Mouse (Mus musculus): ENCODE measurements around the gene Lrrc25.

Gene Lrrc25

DNA sequence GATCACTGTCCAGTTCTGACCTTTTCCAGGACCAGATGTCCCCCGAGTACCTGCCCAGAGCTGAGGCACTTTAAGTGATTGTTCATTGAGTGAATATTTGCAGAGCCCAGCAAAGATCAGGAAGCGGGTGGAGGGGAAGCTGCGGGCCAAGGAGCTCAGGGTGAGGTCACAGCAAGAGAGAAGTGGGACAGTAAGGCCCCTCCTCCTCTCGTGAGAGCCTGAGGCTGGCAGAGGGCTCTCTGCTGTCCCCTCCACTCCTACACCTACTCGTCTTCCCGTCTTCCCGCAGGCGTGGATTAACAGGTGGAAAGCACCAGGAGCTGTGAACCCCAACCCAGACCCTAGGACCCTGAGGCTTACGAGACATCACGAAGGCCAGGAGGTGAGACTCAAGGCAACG lies 690 bp downstream of the Lrrc25 start:
- DNase-seq: peak in 1 of 2 experiments; percentile 5

DNA sequence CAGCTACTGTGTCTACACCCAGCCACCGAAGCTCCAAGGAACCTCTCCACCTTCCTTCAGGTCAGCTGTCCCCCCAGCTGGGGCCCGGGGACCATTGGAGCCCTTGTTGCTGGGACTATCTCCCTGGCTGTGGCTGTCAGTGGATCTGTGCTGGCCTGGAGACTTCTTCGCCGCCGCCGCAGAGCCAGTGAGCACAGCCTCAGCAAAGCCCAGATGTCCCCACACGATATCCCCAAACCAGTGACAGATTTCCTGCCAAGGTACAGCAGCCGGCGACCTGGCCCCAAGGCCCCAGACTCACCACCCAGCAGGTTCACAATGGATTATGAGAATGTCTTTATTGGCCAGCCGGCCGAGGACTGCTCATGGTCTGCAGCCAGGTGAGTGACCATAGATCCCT lies 2.0 kb downstream of the Lrrc25 start:
- no peak for DNase-seq

- DNase-seq: no peak
Measured at GRCm38 (mm10) chr8:70618888-70619334, 3.0 kb downstream of the Lrrc25 start.

- DNase-seq: no peak
Measured at GRCm38 (mm10) chr8:70622220-70622619, 6.3 kb downstream of the Lrrc25 start.

- DNase-seq: peak in 1 of 2 experiments; percentile 69
Measured at GRCm38 (mm10) chr8:70625104-70625503, 9.1 kb downstream of the Lrrc25 start.

GRCm38 (mm10) chr8:70627041-70627440 lies 11.1 kb downstream of the Lrrc25 start:
- no peak for DNase-seq

GRCm38 (mm10) chr8:70628986-70629490 lies 13.1 kb downstream of the Lrrc25 start:
- DNase-seq: no peak

DNA sequence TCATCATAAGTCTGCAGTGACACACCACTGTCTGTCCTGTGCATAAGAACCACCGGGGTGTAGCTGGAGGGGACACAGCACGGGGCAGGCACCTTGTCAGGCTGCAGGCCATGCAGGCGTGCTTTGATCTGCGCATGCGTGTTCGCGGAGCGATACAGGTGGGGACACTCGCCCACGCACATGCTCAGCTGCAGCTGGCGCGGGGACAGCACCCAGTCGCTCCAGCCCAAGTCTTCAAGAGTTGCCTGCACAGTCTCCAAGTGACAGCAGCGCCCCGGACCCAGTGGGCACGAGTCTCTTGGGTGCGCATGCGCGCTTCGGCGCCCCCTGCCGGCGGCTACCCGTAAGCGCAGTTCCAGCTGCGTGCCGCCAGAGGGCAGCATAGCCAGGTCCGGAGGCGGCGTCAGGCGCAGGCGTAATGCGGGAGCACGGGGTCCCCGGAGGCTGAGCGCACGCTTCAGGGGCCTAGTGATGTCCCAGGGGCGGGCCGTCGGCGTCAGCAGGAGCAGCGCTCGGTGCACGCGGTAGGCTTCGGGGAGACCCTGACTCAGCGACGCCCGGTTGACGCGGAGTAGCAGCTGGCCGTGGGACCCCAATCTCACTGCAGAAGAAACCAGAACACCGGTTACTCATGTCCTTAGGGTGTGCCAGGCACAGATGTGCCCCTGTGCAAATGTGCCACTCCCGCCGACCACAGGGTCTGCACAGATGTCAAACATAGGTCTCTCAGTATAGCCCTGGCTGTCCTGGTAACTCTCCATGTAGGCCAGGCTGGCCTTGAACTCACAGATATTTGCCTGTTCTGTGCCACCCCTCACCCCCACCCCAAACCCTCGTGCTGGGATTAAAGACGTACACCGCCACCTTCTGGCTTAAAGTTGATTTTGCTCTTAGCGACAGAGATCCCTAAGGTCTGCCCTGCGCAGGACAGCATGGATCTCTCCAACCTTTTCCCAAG lies 13.9 kb downstream of the Lrrc25 start:
- peak; percentile 91 to 94 for DNase-seq

DNA sequence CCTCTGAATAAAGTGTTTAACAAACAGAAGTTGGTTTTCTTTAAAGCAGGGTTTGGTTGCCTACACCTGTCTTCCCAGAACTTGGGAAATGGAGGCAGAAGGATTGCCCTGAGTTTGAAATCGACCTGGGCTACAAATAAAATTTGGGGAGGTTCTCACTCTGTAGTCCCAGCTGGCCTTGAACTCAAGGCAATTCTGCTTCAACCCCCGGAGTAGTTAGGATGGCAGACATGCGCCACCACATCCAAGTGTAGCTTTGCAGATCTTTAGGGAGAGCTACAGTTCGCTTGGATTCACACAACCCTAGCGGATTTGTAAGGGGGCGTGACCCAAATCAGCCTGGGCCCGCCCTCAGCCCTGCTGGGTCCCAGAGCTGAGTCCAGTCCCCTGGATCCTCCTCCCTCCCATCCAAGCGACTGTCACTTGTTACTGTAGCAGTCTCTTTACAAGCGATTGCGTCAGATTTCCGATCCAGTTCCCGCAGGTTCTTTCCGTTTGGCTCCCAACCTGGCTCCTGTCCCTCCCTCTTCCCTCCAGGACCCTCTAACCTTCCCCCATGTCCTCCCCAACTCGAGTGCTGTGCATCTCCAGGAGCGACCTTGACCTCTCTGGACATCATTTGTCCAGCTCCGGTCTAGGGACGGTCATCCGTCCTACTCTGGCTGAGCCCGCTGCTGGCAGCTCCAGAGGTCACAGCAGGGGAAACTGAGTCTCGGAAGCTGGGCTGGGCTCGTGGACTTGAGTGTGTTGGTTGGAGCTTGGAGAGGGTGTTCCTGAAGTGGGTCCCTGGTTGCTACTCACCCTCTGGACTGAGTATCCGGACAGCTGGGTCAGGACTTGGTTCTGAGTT lies 14.8 kb downstream of the Lrrc25 start:
- DNase-seq: no peak

DNA sequence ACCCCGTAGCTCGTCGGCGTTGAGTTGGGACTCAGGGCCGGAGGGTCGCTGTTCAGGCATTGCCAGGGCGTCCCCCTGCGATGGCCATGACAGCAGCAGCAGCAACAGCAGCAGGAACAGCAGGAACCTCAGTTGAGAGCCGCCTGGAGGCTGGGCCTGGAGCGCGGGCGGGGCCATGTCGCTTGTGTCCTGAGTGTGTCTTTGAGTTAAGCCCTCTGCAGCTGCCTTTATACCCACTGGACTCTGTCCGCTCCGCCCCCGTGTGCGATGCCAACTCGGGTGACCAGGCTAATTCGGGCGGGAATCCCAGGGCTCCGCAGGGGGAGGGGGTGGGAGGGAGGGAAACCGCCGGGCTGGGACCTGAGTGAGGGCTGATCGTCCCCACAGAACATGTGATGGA lies 15.5 kb downstream of the Lrrc25 start:
- no peak for DNase-seq

GRCm38 (mm10) chr8:70632346-70632892 lies 16.5 kb downstream of the Lrrc25 start, which contains the start of gene Gdf15:
Gene Gdf15, minus strand, starts transcription at chr8:70632456.
- DNase-seq: no peak

DNA sequence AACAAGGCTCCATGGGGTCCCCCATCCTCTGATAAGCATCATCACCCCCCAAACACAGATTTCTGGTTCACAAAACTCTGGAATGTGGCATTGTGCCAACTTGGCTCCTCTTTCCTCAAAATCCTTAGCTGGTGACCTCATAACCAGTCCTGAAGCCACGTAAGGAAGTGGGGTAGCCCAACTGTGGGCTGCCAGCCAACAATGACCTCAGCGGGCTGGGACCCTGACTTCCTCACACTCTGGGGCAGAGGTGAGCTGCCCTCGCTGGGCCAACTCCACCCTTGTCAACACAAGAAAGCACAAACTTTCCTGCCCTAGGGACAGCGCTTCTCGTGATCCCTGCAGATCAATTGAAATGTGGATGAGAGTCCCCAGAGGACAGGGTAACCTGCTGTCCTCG lies 18.1 kb downstream of the Lrrc25 start:
- peak in 1 of 2 experiments; percentile 48 for DNase-seq

DNA sequence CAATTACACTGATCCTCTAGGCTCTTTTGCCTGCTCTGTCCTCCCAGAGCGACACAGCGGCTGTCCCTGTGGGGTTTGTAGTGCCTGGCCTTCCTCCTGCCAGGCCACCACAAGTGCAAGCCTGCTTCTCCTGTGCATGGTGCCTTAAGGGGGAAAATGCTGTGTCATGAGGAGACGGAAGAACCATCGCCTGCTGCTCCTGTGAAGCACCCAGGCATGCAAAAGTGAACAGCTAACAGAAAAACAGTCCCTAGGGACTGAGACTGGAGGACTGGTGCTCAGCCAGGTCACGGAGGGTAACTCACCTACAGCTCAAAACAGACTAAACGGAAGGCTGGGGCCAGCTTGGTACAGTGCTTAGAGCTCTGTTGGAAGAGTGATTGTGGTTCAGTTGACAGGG lies 19.6 kb downstream of the Lrrc25 start:
- no peak for DNase-seq

GRCm38 (mm10) chr8:70636838-70637237 lies 20.9 kb downstream of the Lrrc25 start:
- DNase-seq: no peak

DNA sequence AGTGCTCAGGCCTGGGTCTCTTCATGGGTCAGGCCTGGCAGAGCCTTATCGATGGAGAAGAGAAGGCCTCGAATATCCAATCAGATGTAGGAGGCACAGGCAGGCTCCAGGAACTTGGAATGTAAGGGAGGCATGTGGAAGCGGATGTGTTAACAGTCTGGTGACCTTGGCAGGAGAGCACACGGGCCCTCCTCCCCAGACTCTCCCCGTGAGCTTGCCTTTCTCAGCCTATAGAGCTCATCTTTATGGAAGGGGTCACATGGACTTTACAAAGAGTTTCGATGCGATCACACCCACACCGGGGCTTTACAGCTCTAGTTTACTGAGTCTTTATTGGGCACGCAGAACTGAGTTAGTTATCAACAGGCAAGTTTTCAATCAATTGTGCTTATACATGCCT lies 22.8 kb downstream of the Lrrc25 start:
- no peak for DNase-seq

DNA sequence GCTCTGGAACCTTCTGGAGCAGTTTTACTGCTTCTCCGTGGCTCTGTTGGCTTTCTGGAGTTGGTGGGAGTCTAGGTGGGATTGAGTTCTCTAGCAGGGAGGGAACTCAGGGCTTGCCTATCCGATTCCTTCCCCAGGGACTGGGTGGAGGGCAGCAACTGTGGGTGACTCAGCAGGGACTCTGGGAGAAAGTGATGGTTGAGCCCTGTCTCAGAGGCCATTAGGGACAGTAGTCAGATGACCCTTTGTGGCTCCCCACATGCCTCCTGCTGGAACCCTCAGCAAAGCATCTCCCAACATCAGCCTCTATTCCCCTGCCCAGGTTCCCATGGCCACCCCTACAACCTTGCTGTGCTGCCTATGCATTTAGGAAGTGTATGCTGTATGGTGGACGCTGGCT lies 27.1 kb downstream of the Lrrc25 start:
- DNase-seq: no peak

DNA sequence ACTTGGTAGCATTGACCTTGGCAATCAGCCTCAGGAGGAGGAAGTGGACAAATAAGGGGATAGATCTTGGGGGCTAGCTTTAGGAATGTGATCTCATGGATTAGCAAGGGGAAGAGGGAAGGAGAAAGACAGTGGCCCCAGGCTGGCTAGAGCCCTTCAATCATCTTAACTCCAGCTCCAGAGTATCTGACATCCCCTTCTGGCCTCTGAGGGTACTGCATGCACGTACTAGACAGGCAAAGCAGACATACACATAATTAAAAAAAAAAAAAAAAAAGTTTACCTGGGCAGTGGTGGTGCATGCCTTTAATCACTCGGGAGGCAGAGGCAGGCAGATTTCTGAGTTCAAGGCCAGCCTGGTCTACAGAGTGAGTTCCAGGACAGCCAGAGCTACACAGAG lies 28.1 kb downstream of the Lrrc25 start:
- DNase-seq: peak in 1 of 2 experiments; percentile 53

DNA sequence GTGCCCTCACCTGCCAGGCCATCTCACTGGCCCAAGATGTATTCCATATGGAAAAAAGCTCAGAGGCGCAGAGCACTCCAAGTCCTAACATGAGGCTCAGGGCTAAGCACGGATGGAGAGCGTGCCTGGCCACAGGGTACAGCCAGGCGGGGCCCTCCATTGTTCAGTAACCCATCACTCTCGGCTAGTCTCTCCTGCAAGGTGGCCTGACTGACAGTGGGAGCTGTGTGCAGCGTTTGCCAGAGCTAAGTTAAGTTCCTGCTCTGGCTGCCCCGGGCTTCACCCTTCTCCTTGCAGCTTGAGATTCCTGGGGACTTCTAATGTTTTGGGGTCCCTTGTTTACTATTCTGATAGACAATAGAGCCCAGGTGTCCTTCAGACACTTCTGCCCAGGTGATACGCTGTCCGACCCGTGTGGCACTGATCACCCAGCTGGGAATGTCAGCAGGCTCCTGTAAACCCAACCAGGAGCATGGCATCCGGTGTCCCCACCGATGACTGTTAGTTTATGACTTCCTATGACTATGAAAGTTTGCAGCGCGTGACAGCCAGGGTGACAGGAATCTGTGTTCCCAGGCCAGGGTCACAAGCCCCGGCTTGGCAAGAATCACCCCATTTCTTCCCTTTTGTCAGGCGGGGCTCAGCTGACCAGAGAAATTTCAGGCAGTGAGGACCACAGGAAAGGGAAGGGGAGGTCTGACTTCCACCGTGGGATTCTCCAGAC lies 29.7 kb downstream of the Lrrc25 start:
- no peak for DNase-seq

DNA sequence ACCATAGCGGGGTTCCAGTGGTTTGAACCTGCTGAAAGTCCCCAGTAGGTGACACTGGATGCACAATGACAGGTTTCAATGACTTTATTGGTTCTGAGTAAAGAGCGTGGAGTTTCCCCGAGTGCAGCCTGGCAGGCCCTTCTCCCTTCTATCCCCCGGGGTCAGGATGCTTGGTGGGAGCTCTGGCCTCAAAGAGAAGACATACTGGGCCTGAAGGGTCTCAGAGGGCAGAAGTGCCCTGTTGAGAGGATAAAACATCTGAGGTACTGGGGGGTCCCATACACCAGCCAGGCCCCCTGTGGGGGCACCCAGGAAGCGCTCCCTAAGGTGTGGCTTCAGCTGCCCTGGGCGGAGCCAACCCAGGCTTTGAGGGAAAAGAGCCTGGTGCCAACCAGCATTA lies 30.4 kb downstream of the Lrrc25 start:
- no peak for DNase-seq

DNA sequence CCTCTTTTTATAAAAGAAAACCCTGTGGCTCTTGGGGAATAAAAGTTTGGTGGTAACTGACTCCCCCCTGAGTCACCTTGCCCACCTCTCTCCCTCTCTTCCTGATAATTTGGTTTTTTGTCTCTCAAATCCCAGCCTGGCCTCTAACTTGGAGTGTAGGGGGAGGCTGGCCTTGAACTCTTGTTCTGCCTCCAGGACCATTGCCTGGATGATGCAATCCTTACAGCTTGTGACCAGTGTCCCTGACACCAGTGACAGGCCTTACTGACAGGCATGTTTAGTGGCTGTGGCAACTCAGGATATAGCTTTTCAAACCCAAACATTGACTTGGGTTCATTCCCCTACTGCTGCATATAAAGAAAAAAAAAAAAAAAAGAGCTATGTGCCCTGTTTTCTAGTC lies 30.8 kb downstream of the Lrrc25 start:
- no peak for DNase-seq

DNA sequence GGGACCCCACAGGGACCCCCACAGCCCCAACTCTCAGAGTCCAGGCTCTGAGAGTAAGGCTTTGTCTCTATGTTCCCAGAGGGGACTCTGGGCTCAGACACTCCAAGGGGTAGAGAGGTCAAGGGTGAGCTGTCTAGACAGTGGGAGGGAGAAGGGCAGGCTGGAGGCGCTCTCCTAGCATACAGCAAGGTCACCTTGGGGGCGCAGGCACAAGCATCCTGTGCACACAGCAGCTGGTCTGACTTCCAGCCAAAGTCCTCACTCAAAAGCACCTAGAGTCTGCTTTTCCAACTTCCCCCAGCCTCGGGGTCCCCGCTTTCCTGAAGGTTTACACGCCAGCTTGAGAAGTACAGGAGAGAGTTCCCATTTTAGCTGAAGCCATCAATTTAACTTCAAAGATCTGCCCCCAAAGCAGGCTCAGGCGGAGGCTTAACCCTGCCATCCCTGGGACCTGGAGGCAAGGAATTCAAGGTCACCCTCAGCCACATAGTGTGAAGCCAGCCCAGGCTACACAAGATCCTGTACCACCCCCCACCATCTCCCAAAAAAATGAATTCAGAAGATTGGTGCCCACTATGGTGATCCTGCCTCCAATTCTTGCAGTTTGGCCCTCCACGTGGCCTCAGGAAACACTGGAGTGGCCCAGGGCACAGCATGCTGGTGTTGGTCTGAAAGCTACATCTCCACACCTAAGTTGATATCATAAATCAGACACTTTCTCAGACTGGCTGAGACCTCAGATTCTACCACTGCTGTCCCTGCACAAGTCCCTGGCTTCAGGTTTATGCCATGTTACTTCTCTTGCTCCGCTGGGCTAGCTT lies 31.6 kb downstream of the Lrrc25 start:
- no peak for DNase-seq

GRCm38 (mm10) chr8:70648164-70648442 lies 32.1 kb downstream of the Lrrc25 start:
- no peak for DNase-seq

Data from cerebellum, postnatal 14 days (tissue).